Mouse (Mus musculus): Measurements from ENCODE around the gene Foxn3. TPM values are rescaled to one million over a fixed set of nuclear protein-coding genes. Genes with fewer than 3 reads are reported as not detected.
A peak's percentile ranks its signal among the peaks of the same experiment; 100 is the strongest.

Gene Foxn3
- polyA plus RNA-seq, 1 experiment from 2014 or later: 86.4 TPM

DNA sequence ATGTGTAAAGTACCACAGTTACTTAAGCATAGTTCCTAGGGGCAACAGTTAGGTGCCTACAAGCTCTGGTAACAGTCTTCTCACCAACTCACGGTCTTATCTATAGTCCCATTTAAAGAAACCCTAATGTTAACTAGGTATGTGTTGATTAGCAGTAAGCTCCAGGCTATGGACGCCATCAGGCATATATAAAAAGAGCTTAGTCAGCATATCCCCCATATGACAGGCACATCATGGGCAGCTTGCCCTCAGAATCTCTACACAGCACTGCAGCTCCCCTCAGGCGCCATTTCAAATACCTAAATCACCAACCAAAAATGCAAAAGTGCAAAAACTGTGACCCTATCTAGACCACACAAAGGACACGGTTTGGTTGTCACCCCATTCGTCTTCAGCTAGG is 160.4 kb downstream of the Foxn3 start:
- Histone ChIP-seq H3K36me3 (no peaks in the 10 kb centered on the region), H3K4me1 (peaks cover 24% of the 10 kb centered on the region), H3K9me3 (no peaks in the 10 kb centered on the region), H3K4me3 (no peak overlapping the region), H3K27ac (replicated peaks) (no peak overlapping the region), H3K27me3 (no peaks in the 10 kb centered on the region), H3K4me2 (replicated peaks) (no peak overlapping the region), H3K9ac (replicated peaks) (no peak overlapping the region)
- WGBS: 94% methylated on average over 5 of the region's 5 CpGs
- no peak for ATAC-seq (replicated peaks)

DNA sequence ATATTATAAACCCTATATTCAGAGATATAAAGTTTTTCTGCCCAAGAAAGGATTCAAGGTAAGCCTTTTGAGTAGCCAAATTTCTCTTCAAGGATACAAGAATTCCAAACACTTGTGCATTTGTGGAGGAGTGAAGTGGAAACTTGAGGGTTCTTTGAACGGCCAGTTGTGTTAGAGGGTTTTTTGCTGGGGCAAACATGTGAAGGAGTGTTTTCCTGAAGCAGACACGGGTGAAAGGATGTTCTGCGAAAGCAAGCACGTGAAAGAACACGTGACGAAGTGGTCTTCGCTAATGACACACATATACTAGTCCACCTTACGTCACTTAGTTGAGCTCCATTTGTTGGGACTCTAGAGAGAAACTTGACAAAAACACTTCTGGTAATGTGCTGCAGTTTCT is 162.5 kb downstream of the Foxn3 start:
- Histone ChIP-seq H3K4me1 (peaks cover 4% of the 10 kb centered on the region), H3K9ac (replicated peaks) (no peak overlapping the region), H3K9me3 (no peaks in the 10 kb centered on the region), H3K36me3 (no peaks in the 10 kb centered on the region), H3K27ac (replicated peaks) (no peak overlapping the region), H3K4me2 (replicated peaks) (no peak overlapping the region), H3K4me3 (no peak overlapping the region), H3K27me3 (no peaks in the 10 kb centered on the region)
- no peak for ATAC-seq (replicated peaks)
- 95% methylated on average over 8 of the region's 8 CpGs for WGBS

- Histone ChIP-seq H3K27ac (replicated peaks) (no peak overlapping the region), H3K9ac (replicated peaks) (no peak overlapping the region), H3K4me3 (no peak overlapping the region), H3K4me2 (replicated peaks) (no peak overlapping the region), H3K9me3 (no peaks in the 10 kb centered on the region), H3K4me1 (peaks cover 3% of the 10 kb centered on the region; the same call in 1 of the 2 replicates), H3K27me3 (no peaks in the 10 kb centered on the region), H3K36me3 (no peaks in the 10 kb centered on the region)
- ATAC-seq (replicated peaks): no peak
- WGBS: 85% methylated on average over 4 of the region's 4 CpGs
These were observed 163.8 kb downstream of the Foxn3 start for GRCm38 (mm10) chr12:99399575-99399974.

DNA sequence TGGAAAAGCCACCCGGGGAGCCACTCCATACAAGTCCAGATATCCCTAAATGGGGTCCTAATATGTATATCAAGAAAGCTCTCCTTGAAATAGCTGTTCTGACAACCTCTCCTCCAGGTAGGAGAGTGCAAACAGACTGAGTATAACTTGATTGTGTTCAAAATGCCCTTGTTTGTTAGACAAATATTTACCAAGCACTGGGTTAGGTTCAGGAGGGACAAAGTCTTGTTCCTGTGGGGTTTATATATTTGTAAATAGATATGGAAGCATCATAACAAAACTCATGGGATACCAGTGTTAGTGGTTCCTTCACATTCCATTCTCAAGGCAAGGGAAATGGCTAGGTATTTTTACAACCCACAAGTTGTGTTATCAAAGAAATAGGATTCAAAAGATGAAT is 166.9 kb downstream of the Foxn3 start:
- no peaks in the 10 kb centered on the region for H3K36me3 ChIP-seq
- no peak overlapping the region for H3K4me2 ChIP-seq (replicated peaks)
- H3K4me1 ChIP-seq: peaks cover 13% of the 10 kb centered on the region
- ATAC-seq (replicated peaks): no peak
- H3K4me3 ChIP-seq: no peak overlapping the region
- H3K27me3 ChIP-seq: no peaks in the 10 kb centered on the region
- H3K27ac ChIP-seq (replicated peaks): no peak overlapping the region
- 94% methylated on average over 1 of the region's 1 CpGs for WGBS
- no peak overlapping the region for H3K9ac ChIP-seq (replicated peaks)
- H3K9me3 ChIP-seq: no peaks in the 10 kb centered on the region

GRCm38 (mm10) chr12:99395082-99395481 is 168.3 kb downstream of the Foxn3 start:
- no peak overlapping the region for H3K9ac ChIP-seq (replicated peaks)
- no peaks in the 10 kb centered on the region for H3K27me3 ChIP-seq
- H3K4me3 ChIP-seq: no peak overlapping the region
- H3K36me3 ChIP-seq: no peaks in the 10 kb centered on the region
- ATAC-seq (replicated peaks): no peak
- peaks cover 27% of the 10 kb centered on the region for H3K4me1 ChIP-seq
- no peaks in the 10 kb centered on the region for H3K9me3 ChIP-seq
- no peak overlapping the region; the same call in 1 of the 2 replicates for H3K27ac ChIP-seq (replicated peaks)
- H3K4me2 ChIP-seq (replicated peaks): no peak overlapping the region
- whole genome bisulfite sequencing: 92% methylated on average over 3 of the region's 3 CpGs

- H3K27me3 ChIP-seq: no peaks in the 10 kb centered on the region
- ATAC-seq (replicated peaks): no peak
- H3K4me1 ChIP-seq: peaks cover 29% of the 10 kb centered on the region
- no peaks in the 10 kb centered on the region for H3K36me3 ChIP-seq
- H3K27ac ChIP-seq (replicated peaks): no peak overlapping the region; the same call in 1 of the 2 replicates
- WGBS: 75% methylated on average over 5 of the region's 5 CpGs
- H3K9me3 ChIP-seq: no peaks in the 10 kb centered on the region
- no peak overlapping the region for H3K9ac ChIP-seq (replicated peaks)
- no peak overlapping the region for H3K4me2 ChIP-seq (replicated peaks)
- no peak overlapping the region for H3K4me3 ChIP-seq
These were observed 168.7 kb downstream of the Foxn3 start for GRCm38 (mm10) chr12:99394676-99395075.

DNA sequence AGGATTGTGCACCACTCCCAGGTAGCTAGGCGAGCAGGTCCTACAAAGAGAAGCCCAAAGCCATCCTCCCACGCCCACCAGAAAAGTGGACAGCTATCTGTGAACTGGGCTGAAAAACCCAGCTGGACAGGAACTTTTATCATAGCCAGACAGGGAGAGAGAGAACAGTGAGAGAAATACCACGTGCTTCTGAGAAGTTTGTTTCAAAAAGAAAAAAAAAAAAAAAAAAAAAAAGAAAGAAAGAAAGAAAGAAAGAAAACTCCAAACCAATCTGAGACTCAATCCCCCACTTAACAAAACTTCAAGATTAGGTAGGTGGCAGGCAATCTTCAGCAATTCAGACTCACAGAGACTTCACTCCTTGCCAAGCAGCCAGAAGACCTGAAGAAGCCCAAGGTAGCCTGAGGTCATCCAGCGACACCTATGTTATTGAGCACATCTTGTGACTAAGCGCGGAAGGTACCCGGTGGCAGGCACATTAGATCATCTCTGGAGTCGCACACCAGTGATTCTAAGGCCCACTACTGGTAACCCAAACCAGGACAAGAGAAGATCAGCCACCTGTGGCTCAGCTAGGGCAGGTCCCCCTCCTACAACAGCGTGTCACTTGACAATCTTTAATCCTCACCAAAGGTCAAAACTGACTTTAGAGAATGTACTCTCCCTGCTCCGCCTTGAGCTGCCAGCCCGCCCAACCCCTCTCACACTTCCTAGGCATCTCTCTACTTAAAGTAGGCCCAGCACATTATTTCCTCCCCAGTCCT is 169.3 kb downstream of the Foxn3 start:
- WGBS: 37% methylated on average over 11 of the region's 11 CpGs
- Histone ChIP-seq H3K27ac (replicated peaks) (peak overlapping the region; percentile 95; the same call in 1 of the 2 replicates), H3K36me3 (no peaks in the 10 kb centered on the region), H3K4me1 (peaks cover 29% of the 10 kb centered on the region), H3K9me3 (no peaks in the 10 kb centered on the region), H3K4me2 (replicated peaks) (peak overlapping the region; percentile 85), H3K9ac (replicated peaks) (peak overlapping the region; percentile 94), H3K27me3 (no peaks in the 10 kb centered on the region), H3K4me3 (peak overlapping the region; percentile 99)
- no peak for ATAC-seq (replicated peaks)

- H3K4me2 ChIP-seq (replicated peaks): peak overlapping the region; percentile 85
- peak; percentile 83 for ATAC-seq (replicated peaks)
- under 1% methylated on average over 57 of the region's 71 CpGs for WGBS
- H3K27ac ChIP-seq (replicated peaks): peak overlapping the region; percentile 95
- peak overlapping the region; percentile 94 for H3K9ac ChIP-seq (replicated peaks)
- peak overlapping the region; percentile 99 for H3K4me3 ChIP-seq
- H3K9me3 ChIP-seq: no peaks in the 10 kb centered on the region
- H3K4me1 ChIP-seq: peaks cover 29% of the 10 kb centered on the region
- H3K27me3 ChIP-seq: no peaks in the 10 kb centered on the region
- peaks cover 6% of the 10 kb centered on the region; the same call in 1 of the 2 replicates for H3K36me3 ChIP-seq
These were observed 170.2 kb downstream of the Foxn3 start for GRCm38 (mm10) chr12:99392944-99393866.

DNA sequence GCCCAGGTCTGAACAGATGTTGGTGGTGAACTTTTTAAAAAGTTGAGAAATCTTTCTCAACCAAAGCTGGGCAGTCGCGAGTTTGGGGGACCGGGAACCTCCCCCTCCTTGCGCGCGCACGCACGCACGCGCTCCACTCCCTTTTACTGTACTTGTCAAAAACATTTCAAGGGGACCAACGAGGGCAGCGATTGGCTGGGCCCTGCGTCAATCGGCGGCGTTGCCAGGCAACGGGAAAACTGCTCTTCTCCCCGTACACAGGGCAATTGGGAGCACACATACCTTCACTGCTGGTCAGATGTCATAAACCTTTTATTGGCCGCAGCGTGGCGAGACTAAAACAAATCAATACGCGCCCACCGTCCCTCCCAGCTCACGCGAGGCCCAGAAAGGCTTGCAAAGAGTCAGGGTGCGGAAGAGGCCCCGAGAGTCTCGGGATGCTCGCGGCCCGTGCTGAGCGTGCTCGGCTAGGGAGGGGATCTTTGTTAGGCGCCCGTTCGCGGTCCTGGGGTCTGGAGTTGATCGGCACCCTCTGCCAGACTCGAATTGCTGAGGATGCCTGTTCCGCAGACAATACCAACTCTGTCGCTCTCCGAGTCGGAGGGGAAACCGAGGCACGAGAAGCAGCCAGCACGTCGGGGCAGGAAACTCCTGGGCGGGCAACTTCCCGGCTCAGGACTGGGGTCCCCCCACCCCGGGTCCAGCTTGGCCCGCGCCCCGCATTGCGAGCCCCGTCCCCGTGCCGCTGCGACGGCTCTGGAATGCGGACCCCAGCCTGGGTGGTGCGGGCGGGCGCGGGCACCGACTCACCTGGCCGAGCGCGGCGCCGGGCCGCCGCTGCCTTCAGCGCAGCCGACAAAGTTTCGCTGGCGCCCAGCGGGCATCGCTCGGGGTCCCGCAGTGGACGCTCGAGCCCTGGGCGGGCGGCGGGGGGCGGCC is 171.2 kb downstream of the Foxn3 start:
- WGBS: under 1% methylated on average over 83 of the region's 87 CpGs

GRCm38 (mm10) chr12:99390429-99390828 is 173.0 kb downstream of the Foxn3 start:
- Histone ChIP-seq H3K27ac (replicated peaks) (no peak overlapping the region), H3K4me2 (replicated peaks) (no peak overlapping the region), H3K9me3 (no peaks in the 10 kb centered on the region), H3K4me3 (no peak overlapping the region), H3K27me3 (no peaks in the 10 kb centered on the region), H3K9ac (replicated peaks) (no peak overlapping the region), H3K36me3 (peaks cover 13% of the 10 kb centered on the region), H3K4me1 (peaks cover 49% of the 10 kb centered on the region)
- no peak for ATAC-seq (replicated peaks)
- 74% methylated on average over 5 of the region's 5 CpGs for WGBS

More for the DNA sequence above, 171.2 kb downstream of the Foxn3 start:
- Histone ChIP-seq H3K36me3 (peaks cover 13% of the 10 kb centered on the region), H3K4me3 (peak overlapping the region; percentile 99), H3K9me3 (no peaks in the 10 kb centered on the region), H3K27ac (replicated peaks) (peak overlapping the region; percentile 95), H3K4me1 (peaks cover 33% of the 10 kb centered on the region), H3K9ac (replicated peaks) (peak overlapping the region; percentile 94), H3K4me2 (replicated peaks) (peak overlapping the region; percentile 85), H3K27me3 (no peaks in the 10 kb centered on the region)
- peak; percentile 94 for ATAC-seq (replicated peaks)

DNA sequence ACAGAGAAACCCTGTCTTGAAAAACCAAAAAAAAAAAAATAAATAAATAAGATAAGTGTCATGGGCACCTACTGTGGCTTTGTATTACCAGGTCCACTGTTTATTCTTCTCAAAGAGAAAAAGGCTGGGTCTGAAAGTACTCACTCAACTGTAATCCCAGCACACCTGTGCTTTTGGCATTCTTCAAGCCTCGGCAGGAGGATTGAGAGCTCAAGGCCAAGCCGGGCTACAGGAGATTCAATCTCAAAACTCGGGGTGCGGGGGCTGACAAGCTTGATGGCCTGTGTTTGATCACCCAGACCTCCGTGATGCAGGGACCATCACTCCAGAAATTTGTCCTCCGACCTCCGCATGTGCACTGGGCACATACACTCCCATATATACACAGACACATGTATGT is 174.1 kb downstream of the Foxn3 start:
- Histone ChIP-seq H3K36me3 (peaks cover 13% of the 10 kb centered on the region), H3K4me1 (peaks cover 52% of the 10 kb centered on the region), H3K4me3 (no peak overlapping the region), H3K9ac (replicated peaks) (no peak overlapping the region), H3K4me2 (replicated peaks) (no peak overlapping the region), H3K27ac (replicated peaks) (no peak overlapping the region), H3K27me3 (no peaks in the 10 kb centered on the region), H3K9me3 (no peaks in the 10 kb centered on the region)
- ATAC-seq (replicated peaks): no peak
- WGBS: 95% methylated on average over 7 of the region's 7 CpGs
